Mouse (Mus musculus): ENCODE data around the gene Usp32.
A peak's percentile ranks its signal among the peaks of the same experiment; 100 is the strongest.

The Usp32 gene

DNA sequence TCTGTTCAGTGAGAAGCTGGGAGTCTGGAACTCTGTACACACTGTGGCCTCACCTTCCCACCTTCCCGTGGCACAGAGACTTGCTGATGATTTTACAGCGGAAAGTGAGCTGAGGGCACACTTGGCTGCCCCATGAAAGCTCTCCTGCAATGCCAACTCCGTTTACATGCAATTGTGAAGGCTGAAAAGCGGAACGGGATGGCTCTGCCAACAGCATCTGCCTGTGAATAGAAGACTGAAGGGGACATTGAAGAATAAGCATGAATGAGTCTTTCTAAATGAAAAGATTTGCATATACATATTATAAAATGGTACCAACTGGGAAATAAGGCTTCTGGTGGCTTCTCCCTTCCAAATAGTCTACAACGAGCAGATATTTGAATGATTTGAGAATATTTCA, 192.8 kb downstream of the Usp32 start:
- no peak for DNase-seq (ENCODE audit: low spot score)

DNA sequence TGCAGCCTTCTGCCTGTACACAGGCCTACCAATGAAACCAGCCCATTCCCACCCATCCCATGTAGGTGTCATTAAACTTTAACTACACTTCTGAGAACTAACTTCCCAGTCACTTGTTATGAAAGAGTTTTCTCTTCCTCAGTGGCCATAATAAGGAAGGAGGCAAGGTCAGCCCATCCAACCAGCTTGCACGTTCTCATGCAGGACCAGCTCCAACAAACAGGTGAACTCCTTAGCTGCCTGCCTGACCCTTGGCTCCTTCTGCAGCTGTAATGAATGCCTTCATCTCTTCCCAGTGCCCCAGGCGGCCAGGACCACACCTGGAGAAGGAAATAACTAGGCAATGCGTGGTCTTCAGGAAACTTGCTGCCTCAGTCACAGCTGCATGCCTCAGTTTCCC, 194.1 kb downstream of the Usp32 start:
- DNase-seq (ENCODE audit: low spot score), result no peak

DNA sequence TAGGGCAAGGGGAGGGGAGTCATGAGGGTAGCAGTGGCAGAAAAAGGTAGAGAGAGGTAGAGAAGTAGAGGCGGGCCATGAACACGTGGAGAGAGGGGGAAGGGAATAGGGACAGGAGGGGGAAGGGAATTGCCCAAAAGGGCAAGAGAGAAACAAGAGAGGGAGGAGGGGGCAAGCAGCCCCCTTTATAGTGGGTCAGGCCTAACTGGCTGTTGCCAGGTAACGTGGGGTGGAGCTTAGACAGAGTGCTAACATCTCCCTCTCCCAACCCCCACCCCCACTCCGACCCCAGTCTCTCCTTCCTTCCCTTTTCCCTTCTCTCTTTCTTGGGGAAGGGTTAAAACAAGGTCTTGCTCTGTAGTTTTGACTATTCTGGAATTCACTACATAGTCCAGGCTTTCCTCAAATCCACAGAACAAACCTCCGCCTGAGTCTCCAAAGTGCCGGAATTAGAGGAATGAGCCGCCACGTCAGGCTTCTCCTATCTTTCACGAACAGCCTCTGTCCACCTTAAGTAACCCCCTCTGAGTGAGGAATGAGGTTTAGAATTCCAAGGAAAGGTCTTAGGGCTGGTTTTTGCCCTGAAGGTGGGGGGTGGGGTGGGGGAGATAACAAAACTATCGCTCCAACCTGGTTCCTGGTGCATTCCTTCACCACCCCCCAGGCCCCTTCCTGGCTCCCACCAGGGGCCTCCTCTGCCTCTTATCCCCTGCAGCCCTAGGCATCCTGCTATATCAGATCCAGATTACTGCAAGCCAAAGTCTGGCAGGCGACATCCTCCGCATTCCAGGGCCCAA, 195.1 kb downstream of the Usp32 start:
- DNase-seq (ENCODE audit: low spot score), result no peak

DNA sequence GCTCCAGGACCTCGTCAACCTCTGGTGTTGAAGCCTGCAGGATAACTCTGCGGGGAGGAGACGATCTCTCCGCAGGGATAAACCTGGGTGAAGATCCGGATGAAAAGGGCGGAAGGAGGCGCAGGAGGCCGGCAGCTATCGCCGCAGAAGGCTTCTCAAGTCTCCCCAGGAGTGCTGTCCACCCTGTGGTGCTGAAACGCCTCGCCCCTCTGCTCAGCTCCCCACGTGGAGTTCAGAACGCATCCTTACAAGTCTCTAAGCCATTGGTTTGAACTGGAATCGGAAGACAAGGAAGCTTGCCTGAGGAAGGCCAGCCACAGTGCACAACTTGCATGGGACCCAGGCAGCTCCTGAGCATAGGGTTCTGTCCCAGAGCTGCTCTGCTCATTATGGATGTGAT, 196.0 kb downstream of the Usp32 start:
- DNase-seq (ENCODE audit: low spot score), result peak; percentile 89

DNA sequence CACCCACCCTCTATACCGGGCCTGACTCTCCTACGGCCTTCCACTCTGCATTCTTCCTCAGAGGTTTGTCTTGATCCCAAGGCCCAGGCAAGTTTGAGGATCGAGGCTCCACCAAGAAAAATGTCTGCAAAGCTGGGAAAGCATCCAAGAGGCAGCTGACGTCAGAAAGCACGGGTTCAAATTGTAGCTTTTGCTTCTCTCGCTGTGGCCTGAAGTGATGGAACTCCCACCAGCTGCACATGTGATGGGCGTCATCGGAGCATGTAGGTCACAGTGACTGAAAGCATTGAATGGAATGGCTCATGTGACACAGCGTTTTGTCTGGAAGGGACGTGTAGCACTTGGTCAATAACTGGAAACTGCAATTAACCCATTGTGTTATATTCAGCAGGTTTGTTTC, 199.8 kb downstream of the Usp32 start:
- no peak for DNase-seq (ENCODE audit: low spot score)

DNA sequence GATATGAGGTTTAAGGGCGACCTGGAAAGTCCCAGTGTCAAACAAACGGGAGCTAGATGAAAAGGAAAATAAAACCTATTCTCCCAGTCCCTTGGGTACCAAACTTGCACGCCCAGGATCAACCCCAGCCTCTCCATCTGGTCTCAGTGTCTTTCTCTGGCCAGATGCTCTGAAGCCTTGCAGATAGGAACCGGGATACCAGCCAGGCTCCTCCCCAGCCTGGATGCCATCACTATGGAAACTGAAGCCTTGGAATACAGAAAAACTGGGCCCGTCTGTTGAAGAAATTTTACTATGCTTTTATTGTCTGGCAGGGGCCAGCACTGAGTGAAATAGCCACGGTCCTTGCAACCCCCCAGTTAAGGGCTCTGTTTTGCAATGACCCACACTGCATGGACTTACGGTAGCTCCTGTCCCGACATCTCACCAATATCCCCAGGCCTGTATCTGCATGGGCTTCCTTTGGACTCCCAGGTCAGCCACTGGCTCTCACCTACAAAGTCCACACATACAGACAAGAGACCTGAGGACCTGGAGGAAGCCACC, 200.4 kb downstream of the Usp32 start:
- no peak for DNase-seq (ENCODE audit: low spot score)
